Mouse (Mus musculus) liver, adult 2 months (tissue): ENCODE data around the gene Mon1a. TPM values are rescaled to one million over a fixed set of nuclear protein-coding genes. Genes with fewer than 3 reads are reported as not detected.

ENCODE experiments used
- DNase-seq: peaks from one replicate; pipeline ENCODE4 v3.0.0-alpha.2; 2011; ENCODE audit warnings: low read depth, low spot score; ENCODE audit errors: extremely low read depth
- H3K27ac ChIP-seq: fragments of 200-500 bp; replicated peaks from 2 replicates; pipeline ENCODE4 v1.5.1; 2012; ENCODE audit warnings: low read depth, mild to moderate bottlenecking, control low read depth, inconsistent platforms, low read length; ENCODE audit not compliant: insufficient read depth
- H3K27me3 ChIP-seq: fragments of 200-500 bp; 2 replicates; pipeline ENCODE4 v1.6.1; 2012; ENCODE audit warnings: mild to moderate bottlenecking, moderate library complexity, low read length, inconsistent platforms; ENCODE audit not compliant: control insufficient read depth, insufficient read depth
- H3K36me3 ChIP-seq: fragments of 200-500 bp; 2 replicates; pipeline ENCODE4 v1.6.1; 2012; ENCODE audit warnings: low read length, inconsistent platforms; ENCODE audit not compliant: control insufficient read depth, insufficient read depth
- H3K4me1 ChIP-seq: fragments of 200-500 bp; 2 replicates; pipeline ENCODE4 v1.6.1; 2011; ENCODE audit warnings: low read length; ENCODE audit not compliant: control insufficient read depth, insufficient read depth
- H3K4me3 ChIP-seq: fragments of 200-500 bp; 2 replicates; pipeline ENCODE4 v1.5.1; 2011; ENCODE audit warnings: low read depth, mild to moderate bottlenecking, control low read depth, low read length, moderate library complexity; ENCODE audit not compliant: insufficient read depth
- H3K79me2 ChIP-seq: fragments of 200-500 bp; 2 replicates; pipeline ENCODE4 v1.6.1; 2012; ENCODE audit warnings: inconsistent platforms, mild to moderate bottlenecking, low read length, moderate library complexity; ENCODE audit not compliant: control insufficient read depth, insufficient read depth
- H3K9ac ChIP-seq: fragments of 200-500 bp; 2 replicates; pipeline ENCODE4 v1.6.1; 2012; ENCODE audit warnings: low read depth, mild to moderate bottlenecking, control low read depth, inconsistent platforms, low read length
- CTCF ChIP-seq: fragments of 200-500 bp; IDR thresholded peaks from 2 replicates; pipeline ENCODE4 v1.5.1; 2011; ENCODE audit warnings: low read depth, low read length, control low read depth
- POLR2A ChIP-seq: fragments of 200-500 bp; IDR thresholded peaks from 2 replicates; pipeline ENCODE4 v1.6.1; 2011; ENCODE audit warnings: low read length, control low read depth; ENCODE audit not compliant: insufficient read depth; ENCODE audit errors: extremely low read depth
- WGBS: fragments of 180-500 bp; shearing (Covaris S2); methylation state at CpG from one replicate; pipeline ENCODE4 v1.1.7; 2018; 5-methylcytosine and 5-hydroxymethylcytosine counted together
- polyA plus RNA-seq: library from polyadenylated mRNA; depleted of rRNA; stranded (reverse); fragments of >200 nt; gene quantifications from 2 replicates; pipeline ENCODE4 v1.2.3, GENCODE M21; 2012; rRNA removed
- total RNA-seq: library from RNA; depleted of rRNA; stranded (reverse); fragments of >200 nt; gene quantifications from 2 replicates; pipeline ENCODE4 v1.2.3, GENCODE M21; 2014; rRNA removed

The Mon1a gene
- 9.2 and 12.4 TPM in 2 replicates for total RNA-seq
- polyA plus RNA-seq: 29.2 and 29.6 TPM in 2 replicates

DNA sequence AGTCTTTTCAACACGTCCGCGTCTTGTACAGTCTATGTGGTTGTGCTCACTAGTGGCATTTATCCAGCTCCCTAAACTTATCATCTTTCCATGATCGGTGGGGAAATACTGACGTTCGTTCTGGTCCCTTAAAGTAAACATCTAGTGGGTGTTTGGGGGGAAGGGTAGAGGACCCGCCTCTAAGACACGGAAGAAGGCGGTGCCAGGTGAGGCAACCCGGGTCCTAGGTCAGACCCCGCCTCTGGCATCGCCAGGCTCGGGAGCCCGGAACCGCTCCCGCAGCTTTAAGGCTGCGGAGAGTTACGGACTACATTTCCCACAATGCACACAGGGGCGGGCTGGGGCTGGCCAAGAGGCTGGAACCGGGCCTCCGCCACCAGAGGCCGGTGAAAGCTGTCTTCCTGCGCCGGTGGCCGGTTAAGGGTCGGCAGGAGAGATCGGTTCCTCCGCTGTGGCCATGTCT lies at the start of gene Mon1a:
Mon1a (plus strand) TSS at position 348 of the 463 bp plus-strand sequence.
- TF ChIP-seq POLR2A (peak; percentile 69), CTCF (no peak)
- H3K79me2 ChIP-seq: peaks cover 14% of the 10 kb centered on the region; the same call in 1 of the 2 replicates
- WGBS: under 1% methylated on average over 28 of the region's 28 CpGs
- H3K36me3 ChIP-seq: peaks cover 6% of the 10 kb centered on the region; the same call in 1 of the 2 replicates
- DNase-seq: peak; percentile 88
- no peaks in the 10 kb centered on the region for H3K27me3 ChIP-seq
- H3K4me3 ChIP-seq: peak within 1 kb of the TSS; percentile 63
- peaks cover 3% of the 10 kb centered on the region; the same call in 1 of the 2 replicates for H3K4me1 ChIP-seq
- H3K27ac ChIP-seq: peak within 1 kb of the TSS; percentile 40
- H3K9ac ChIP-seq: peak within 1 kb of the TSS; percentile 69

DNA sequence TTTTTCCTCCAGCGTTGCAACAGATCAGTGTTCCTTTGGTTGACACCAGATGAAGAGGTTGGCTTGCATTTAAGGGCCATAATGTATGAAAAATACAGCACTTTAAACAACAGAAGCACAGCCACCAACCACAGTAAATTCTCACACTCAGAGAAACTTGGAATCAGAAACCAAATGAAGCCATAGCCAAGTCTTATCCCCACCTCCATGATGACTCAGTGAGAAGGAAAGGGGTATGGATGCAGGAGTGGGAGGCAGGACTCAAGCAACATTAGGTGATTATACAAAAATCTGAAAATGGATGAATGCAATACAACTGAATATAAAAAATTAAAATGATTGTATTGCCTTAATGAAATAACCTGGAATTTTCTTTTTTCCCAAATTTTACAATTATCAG lies 49.1 kb upstream of the Mon1a start:
- WGBS: 100% methylated on average over 1 of the region's 1 CpGs
- no peak overlapping the region for H3K9ac ChIP-seq
- peaks cover 11% of the 10 kb centered on the region for H3K36me3 ChIP-seq
- no peaks in the 10 kb centered on the region; the same call in 1 of the 2 replicates for H3K79me2 ChIP-seq
- H3K4me1 ChIP-seq: no peaks in the 10 kb centered on the region
- no peak overlapping the region for H3K27ac ChIP-seq
- TF ChIP-seq CTCF: no peak
- no peak for TF ChIP-seq POLR2A
- H3K4me3 ChIP-seq: no peak overlapping the region
- H3K27me3 ChIP-seq: no peaks in the 10 kb centered on the region
- DNase-seq: no peak

DNA sequence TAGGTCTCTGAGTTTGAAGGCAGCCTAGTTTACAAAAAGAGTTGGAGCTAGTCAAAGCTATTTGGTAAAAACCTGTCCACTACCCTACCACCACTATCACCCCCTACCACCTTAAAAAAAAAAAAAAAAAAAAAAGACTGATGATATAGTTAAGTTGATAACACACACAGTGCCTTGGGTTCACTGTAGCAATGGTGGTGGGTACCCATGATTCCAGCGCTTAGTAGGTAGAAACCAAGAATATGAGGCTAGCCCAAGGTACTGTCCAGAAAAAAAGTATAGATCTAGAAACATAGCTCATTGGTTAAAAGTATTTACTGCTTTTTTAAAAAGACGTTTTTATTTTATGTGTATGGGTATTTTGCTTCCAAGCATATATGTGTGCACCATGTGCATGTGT lies 45.2 kb upstream of the Mon1a start:
- H3K4me3 ChIP-seq: no peak overlapping the region
- TF ChIP-seq POLR2A (no peak), CTCF (no peak)
- no peak for DNase-seq
- no peaks in the 10 kb centered on the region for H3K27me3 ChIP-seq
- H3K27ac ChIP-seq: no peak overlapping the region
- 94% methylated on average over 2 of the region's 2 CpGs for WGBS
- H3K9ac ChIP-seq: no peak overlapping the region
- H3K36me3 ChIP-seq: peaks cover 21% of the 10 kb centered on the region
- no peaks in the 10 kb centered on the region; the same call in 1 of the 2 replicates for H3K79me2 ChIP-seq
- no peaks in the 10 kb centered on the region for H3K4me1 ChIP-seq

DNA sequence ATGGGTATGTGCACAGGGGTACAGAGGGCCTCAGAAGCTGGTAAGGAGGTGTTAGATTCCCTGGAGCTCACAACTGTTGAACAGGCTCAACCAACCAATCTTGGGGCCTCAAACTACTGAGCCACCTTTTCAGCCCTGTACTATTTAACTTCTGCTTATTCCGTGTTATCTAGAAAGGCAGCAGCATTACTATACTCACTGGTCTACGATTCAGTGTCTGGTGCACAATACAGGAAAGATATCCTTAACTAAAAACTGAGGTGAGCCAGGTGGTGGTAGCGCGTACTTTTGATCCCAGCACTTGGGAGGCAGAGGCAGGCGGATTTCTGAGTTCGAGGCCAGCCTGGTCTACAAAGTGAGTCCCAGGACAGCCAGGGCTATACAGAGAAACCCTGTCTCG lies 39.0 kb upstream of the Mon1a start:
- H3K27ac ChIP-seq: no peak overlapping the region
- no peak overlapping the region for H3K9ac ChIP-seq
- peaks cover 4% of the 10 kb centered on the region; the same call in 1 of the 2 replicates for H3K4me1 ChIP-seq
- H3K36me3 ChIP-seq: peaks cover 26% of the 10 kb centered on the region
- no peak for DNase-seq
- H3K4me3 ChIP-seq: no peak overlapping the region
- H3K27me3 ChIP-seq: no peaks in the 10 kb centered on the region
- TF ChIP-seq POLR2A (no peak), CTCF (no peak)
- H3K79me2 ChIP-seq: no peaks in the 10 kb centered on the region
- over 99% methylated on average over 7 of the region's 7 CpGs for WGBS

DNA sequence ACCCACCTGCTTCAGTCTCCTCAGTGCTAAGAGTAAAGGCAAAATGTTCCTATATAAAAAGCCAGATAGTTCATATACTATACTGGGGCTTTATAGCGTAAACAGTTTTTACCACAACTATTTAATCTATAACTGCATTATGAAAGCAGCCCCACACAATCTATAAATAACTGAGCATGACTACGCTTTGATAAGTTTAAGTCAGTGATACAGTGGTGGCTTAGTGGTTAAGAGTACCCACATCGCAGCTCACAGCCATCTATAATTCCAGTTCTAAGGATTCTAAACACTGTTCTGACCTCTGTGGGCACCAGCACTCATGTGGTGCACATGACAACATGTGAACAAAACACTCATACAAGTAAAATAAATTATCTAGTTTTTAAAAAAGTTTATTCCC lies 29.6 kb upstream of the Mon1a start:
- H3K4me3 ChIP-seq: no peak overlapping the region
- peaks cover 12% of the 10 kb centered on the region; the same call in 1 of the 2 replicates for H3K4me1 ChIP-seq
- 93% methylated on average over 3 of the region's 3 CpGs for WGBS
- no peak overlapping the region for H3K9ac ChIP-seq
- no peak for TF ChIP-seq CTCF
- no peak for TF ChIP-seq POLR2A
- H3K79me2 ChIP-seq: peaks cover 16% of the 10 kb centered on the region; the same call in 1 of the 2 replicates
- DNase-seq: no peak
- no peaks in the 10 kb centered on the region for H3K27me3 ChIP-seq
- no peak overlapping the region for H3K27ac ChIP-seq
- H3K36me3 ChIP-seq: peaks cover 10% of the 10 kb centered on the region

DNA sequence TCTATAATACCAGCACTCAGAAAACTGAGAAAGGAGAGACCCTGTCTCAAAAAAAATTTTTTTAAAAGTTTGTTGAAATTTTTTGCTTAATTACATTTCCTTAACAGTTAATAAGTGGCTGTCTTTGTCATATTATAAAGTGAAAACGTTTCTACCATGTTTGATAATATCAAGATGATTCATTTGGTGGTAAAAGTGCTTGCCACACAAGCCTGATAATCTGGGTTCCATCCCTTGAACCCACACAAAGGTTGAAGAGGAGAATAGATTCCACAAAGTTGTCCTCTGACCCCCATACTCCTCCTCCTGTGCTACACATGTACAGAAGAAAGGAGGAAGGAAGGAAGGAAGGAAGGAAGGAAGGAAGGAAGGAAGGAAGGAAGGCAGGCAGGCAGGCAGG lies 23.5 kb upstream of the Mon1a start:
- no peaks in the 10 kb centered on the region for H3K27me3 ChIP-seq
- no peak overlapping the region for H3K9ac ChIP-seq
- peaks cover 1% of the 10 kb centered on the region; the same call in 1 of the 2 replicates for H3K36me3 ChIP-seq
- H3K4me1 ChIP-seq: peaks cover 4% of the 10 kb centered on the region; the same call in 1 of the 2 replicates
- 59% methylated on average over 1 of the region's 1 CpGs for WGBS
- H3K27ac ChIP-seq: no peak overlapping the region
- no peak overlapping the region for H3K4me3 ChIP-seq
- DNase-seq: no peak
- peaks cover 14% of the 10 kb centered on the region; the same call in 1 of the 2 replicates for H3K79me2 ChIP-seq
- TF ChIP-seq CTCF (no peak), POLR2A (no peak)
